Mouse (Mus musculus) WW6 (cell line): Measurements from ENCODE around the gene Pou2f3.

Source experiments
- DNase-seq: peaks from one replicate; pipeline ENCODE4 v3.0.0-alpha.2; 2013; ENCODE audit warnings: low read depth, low spot score

Gene Pou2f3

DNA sequence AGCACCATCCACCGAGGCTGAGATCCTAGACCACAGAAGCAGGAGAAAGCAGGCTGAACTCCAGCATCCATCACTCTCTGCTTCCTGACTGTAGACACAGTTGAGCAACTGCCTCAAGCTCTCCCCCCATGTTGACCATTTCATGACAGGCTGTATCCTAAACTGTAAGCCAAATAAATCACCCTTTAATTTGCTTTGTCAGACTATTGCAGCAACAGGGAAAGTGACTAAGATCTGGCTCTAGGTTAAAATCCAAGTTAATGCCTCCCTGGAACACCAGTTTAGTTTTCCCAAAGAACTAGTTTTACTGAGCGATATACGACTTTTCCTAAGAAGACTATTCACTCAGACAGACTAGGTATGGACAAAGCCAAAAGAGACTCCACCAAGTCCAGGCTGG lies 131.5 kb downstream of the Pou2f3 start:
- DNase-seq = no peak

DNA sequence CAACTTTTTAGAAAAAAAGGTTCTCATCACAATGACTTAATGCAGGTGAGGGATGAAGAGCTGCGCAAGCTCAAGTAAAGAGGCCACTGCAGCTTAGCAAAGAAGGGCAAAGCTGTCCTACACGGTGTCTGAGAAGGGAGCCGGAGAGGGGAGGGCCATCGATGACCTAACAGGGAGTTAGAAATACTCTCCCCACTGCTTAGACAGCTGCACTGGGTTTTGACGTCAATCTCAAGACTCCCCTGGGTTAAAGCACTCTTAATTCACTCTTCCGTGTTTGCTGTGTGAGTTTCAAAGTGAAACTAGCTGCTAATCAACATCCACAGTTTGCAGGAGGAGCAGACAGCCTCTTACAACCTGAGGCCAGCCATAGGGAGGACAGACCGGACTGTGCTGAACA lies 134.0 kb downstream of the Pou2f3 start:
- no peak for DNase-seq

GRCm38 (mm10) chr9:43074611-43075010 lies 135.6 kb downstream of the Pou2f3 start:
- DNase-seq = no peak
